Mouse (Mus musculus): ENCODE data around the gene Smc6.

The Smc6 gene

GRCm38 (mm10) chr12:11350895-11351294, 85.2 kb downstream of the Smc6 start:
- in situ Hi-C loops (cut with MboI; ENCODE audit: low pct_unique_long_range_greater_than_20kb in 1 of 2, low sequenced_read_pairs in 2 of 2, unreplicated experiment in 1 of 2), result loop anchor here in 1 of 2 experiments (25.0 kb wide), 1 partner anchor 786 kb away; no protein-coding TSS in a partner anchor

GRCm38 (mm10) chr12:11362435-11362834, 96.7 kb downstream of the Smc6 start:
- in situ Hi-C loops (cut with MboI; ENCODE audit: low pct_unique_long_range_greater_than_20kb in 1 of 2, low sequenced_read_pairs in 2 of 2, unreplicated experiment in 1 of 2), result loop anchor here in 1 of 2 experiments (25.0 kb wide), 1 partner anchor 775 kb away; no protein-coding TSS in a partner anchor

- in situ Hi-C loops (cut with MboI; ENCODE audit: low pct_unique_long_range_greater_than_20kb in 1 of 2, low sequenced_read_pairs in 2 of 2, unreplicated experiment in 1 of 2), result loop anchor here in 1 of 2 experiments (25.0 kb wide), 1 partner anchor 772 kb away; no protein-coding TSS in a partner anchor
Observed at GRCm38 (mm10) chr12:11364870-11365269, 99.2 kb downstream of the Smc6 start.

GRCm38 (mm10) chr12:11367099-11367765, 101.5 kb downstream of the Smc6 start:
- in situ Hi-C loops (cut with MboI; ENCODE audit: low pct_unique_long_range_greater_than_20kb in 1 of 2, low sequenced_read_pairs in 2 of 2, unreplicated experiment in 1 of 2), result loop anchor here in 1 of 2 experiments (25.0 kb wide), 1 partner anchor 770 kb away; no protein-coding TSS in a partner anchor

Measured in mouse embryonic stem cell (cell line).